Mouse (Mus musculus) myocyte (in vitro differentiated cells): Measurements from ENCODE around the gene Col4a2.

ENCODE experiments used
- E2F4 ChIP-seq: IDR thresholded peaks from one replicate; pipeline ENCODE4 v1.6.1; 2011; ENCODE audit warnings: mild to moderate bottlenecking, control low read depth, moderate library complexity; ENCODE audit not compliant: insufficient read depth
- MYOD1 ChIP-seq, 3 experiments: IDR thresholded peaks; one replicate each; pipeline ENCODE4 v1.6.1; 2011; ENCODE audit warnings: control low read depth in 2 of 3, low read depth in 2 of 3, mild to moderate bottlenecking in 2 of 3, moderate library complexity in 1 of 3; ENCODE audit not compliant: insufficient read length in 2 of 3, control insufficient read depth in 1 of 3
- POLR2A ChIP-seq: IDR thresholded peaks from one replicate; pipeline ENCODE4 v1.6.1; 2011; ENCODE audit warnings: low read depth, mild to moderate bottlenecking, control low read depth, moderate library complexity; ENCODE audit not compliant: insufficient read length
- POLR2AphosphoS2 ChIP-seq: IDR thresholded peaks from one replicate; pipeline ENCODE4 v1.6.1; 2011; ENCODE audit warnings: low read depth, control low read depth; ENCODE audit not compliant: insufficient read length
- SRF ChIP-seq: IDR thresholded peaks from one replicate; pipeline ENCODE4 v1.6.1; 2011; ENCODE audit warnings: low read depth; ENCODE audit not compliant: control insufficient read depth, insufficient read length

- TF ChIP-seq POLR2A: no peak
- no peak for TF ChIP-seq SRF
- no peak for TF ChIP-seq E2F4
- no peak for TF ChIP-seq MYOD1 (IDR thresholded peaks at IDR 0.05; ENCODE audit: control insufficient read depth in 1 of 3, insufficient read length in 2 of 3, low read depth in 2 of 3)
- no peak for TF ChIP-seq POLR2AphosphoS2
Observed at GRCm38 (mm10) chr8:11277602-11278051, 35.0 kb upstream of the Col4a2 start.
